Mouse (Mus musculus) olfactory bulb, adult 2 months (tissue): ENCODE data around the gene Gm9817.

Experiments
- CTCF ChIP-seq: fragments of 200-500 bp; IDR thresholded peaks from 2 replicates; pipeline ENCODE4 v1.5.1; 2012; ENCODE audit warnings: low read depth, mild to moderate bottlenecking, low read length, moderate library complexity; ENCODE audit not compliant: insufficient read depth
- POLR2A ChIP-seq: fragments of 200-500 bp; IDR thresholded peaks from 2 replicates; pipeline ENCODE4 v1.6.1; 2012; ENCODE audit warnings: mild to moderate bottlenecking, low read depth, low read length, moderate library complexity; ENCODE audit not compliant: insufficient read depth

GRCm38 (mm10) chr13:45030830-45031229 is 47.7 kb upstream of the Gm9817 start:
- no peak for TF ChIP-seq POLR2A
- peak; percentile 99 for TF ChIP-seq CTCF
